Mouse (Mus musculus) mature B cell (primary cell): ENCODE measurements around the gene Mgat4a.

Experiments
- in situ Hi-C: fragments of 300-500 bp; cut with MboI; formaldehyde crosslinking; loops from 2 replicates; pipeline ENCODE4 v1.14.3; 2019

Mgat4a gene

DNA sequence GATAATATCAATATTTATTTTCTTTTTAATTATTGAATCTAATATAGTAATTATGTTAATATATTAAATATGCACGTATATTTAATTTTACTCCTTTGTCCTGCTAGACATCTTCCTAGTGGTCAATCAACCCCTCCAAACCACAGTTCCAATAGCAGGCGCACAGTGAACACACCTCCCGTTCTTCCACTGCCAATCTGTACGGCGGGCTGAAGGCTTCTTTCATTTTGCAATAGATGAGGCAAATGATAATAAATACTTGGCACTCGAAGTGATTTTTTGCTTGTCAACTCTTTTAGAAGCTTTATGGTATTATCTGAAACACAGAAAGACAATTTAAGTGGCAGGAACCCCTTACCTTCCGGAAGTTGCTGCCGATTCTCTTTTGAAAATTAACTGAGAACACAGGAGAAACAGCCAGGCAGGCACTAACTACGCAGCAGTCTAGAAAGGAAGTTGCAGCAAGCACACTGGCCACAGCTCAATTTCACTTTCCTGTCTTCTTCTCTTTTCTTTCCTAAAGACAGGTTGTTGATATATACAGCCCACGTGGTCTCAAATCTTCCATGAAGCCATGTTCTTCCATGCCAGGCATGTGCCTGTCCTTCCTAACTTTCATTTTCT lies 45.0 kb downstream of the Mgat4a start:
- in situ Hi-C loops: no loop called here

DNA sequence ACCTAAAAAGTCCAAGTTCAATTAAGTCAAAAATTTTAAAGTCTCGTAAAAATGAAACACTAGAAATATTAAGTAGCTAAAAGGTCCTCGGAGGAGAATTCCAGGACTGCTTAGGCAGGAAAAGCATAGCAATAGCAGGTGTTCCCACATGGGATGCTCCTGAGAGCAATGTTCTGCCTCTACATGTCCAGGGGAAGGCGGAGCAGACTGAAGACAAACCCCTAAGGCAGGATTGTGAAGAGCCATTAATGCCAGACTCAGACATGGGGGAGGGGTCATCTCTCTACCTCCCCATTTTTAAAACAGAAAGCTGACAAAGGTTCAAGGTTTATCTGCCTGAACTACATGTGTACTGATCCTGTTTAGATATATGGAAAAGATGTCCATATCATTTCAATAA lies 45.7 kb downstream of the Mgat4a start:
- in situ Hi-C loops: no loop called here

DNA sequence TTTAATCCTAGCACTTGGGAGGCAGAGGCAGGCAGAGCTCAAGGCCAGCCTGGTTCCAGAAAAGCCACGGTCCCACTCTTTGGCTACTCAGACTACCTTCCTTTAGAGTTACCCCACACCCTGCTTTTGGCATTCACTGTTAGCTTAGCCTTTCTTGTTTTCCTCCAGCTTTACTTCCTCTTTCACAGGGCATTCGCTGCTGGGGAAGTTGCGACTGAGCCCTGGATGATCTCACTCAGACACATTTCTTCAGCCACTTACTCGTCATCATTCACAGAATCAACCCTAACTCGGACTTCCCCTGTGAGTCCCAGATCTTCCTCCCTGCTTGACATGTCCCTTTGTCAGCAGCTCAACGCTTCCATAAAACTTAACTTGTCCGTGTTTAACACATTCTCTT lies 49.1 kb downstream of the Mgat4a start:
- in situ Hi-C loops: no loop called here

DNA sequence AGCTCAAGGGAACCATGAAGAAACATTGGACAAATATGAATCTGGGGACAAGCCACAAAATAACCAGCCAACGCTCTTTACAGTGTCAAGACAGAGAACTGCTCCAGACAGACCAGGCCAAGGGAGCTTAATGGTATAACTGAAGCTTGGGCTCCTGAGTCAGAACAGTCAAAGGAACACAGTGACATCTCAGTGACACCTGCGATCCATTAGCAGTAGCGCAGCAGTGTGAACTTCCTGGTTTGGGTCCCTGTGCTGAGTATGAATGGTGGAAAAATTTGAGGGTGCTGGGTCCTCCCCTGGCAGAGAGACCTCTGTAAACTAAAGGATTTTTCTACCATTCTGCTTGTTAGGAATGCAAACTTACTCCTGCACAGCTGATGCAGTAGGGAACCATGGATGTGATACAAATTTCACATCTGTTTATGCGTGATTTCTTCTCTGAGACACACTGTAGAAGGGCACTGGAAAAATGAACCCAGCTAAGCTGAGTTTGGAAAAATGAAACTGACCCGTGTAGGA lies 50.1 kb downstream of the Mgat4a start:
- in situ Hi-C loops: no loop called here

DNA sequence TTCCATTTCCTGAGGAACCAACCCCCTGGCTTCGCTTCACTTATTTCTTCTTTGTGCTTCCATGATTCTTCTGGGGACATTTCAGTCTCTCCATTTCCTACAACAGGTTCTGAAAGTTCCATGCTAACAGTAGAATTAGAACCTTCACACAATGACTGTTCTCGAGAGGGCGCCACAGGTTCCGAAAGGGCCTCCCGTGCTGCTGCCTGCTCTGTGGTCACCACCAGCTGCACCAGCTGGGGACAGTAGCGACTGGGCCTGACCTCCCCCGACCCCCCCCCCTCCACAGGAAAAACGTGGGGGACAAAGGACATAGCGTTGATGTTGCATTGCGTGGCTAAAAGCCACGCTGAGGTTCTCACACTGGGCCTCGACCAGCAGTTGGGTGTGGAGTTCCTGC lies 52.3 kb downstream of the Mgat4a start:
- in situ Hi-C loops: no loop called here

DNA sequence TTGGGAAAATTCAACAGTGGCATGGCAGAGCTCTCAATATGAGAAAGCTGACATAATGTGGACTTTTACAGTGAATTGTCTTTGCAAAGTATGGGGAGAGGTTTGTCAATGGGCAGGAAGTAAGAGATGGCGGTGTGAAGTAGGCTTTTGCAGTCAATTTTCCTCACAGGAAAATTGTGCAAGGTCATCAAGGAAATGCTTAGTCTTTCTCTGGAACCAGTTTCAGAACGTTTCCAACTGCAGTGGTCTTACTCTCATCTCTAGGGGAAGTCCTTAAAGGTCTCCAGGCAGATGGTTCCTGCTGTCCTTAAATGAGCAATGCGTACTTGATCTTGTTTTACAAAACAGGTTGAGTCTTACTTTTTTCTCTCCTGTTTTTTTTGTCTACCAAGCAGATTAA lies 53.8 kb downstream of the Mgat4a start:
- in situ Hi-C loops: no loop called here

DNA sequence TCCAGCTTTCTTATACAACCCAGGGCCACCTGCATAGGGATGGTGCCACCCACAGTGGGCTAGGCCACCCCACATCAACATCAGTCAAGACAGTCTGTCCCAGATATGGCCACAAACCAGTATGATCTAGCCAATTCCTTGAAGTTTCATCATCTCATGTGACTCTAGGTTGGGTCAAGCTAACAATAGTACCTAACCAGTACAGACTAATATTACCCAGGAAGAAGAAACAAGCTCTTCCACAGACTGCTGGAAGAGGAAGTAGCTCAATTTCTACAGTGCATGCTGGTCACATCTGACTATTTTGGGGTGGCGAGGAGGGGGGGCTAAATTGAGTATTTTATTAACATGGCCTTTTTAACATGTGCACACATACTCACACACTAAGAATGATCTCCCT lies 54.4 kb downstream of the Mgat4a start:
- in situ Hi-C loops: no loop called here

DNA sequence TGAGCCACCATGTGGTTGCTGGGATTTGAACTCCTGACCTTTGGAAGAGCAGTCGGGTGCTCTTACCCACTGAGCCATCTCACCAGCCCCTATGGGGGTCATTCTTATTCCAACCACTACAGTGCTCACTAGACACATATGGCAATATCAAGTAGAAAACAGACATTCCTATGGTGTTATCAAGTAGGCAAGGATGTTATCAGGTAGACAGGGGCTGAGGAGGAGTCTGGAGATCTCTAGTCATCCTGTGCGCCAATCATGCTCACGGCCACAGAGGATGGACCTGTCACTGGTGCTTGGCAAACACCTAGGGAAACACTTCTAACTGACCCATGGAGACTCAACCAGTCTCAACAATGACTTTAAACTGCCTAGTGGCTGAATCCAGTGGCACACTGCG lies 56.2 kb downstream of the Mgat4a start:
- in situ Hi-C loops: no loop called here

DNA sequence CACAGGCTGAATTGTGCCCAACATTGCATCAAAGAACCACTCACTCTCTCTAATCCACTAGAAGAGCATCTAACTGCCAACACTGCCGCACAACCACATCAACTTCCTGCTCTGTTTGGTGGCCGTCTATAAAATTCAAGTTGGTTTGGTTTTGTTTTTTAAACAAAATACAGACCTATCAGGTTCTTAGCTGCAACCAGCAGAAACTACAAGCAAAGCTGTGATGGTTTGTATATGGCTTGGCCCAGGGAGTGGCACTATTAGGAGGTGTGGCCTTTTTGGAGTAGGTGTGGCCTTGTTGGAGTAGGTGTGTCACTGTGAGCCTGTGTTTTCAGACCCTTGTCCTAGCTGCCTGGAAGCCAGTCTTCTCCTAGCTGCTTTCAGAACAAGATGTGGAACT lies 59.5 kb downstream of the Mgat4a start:
- in situ Hi-C loops: no loop called here

DNA sequence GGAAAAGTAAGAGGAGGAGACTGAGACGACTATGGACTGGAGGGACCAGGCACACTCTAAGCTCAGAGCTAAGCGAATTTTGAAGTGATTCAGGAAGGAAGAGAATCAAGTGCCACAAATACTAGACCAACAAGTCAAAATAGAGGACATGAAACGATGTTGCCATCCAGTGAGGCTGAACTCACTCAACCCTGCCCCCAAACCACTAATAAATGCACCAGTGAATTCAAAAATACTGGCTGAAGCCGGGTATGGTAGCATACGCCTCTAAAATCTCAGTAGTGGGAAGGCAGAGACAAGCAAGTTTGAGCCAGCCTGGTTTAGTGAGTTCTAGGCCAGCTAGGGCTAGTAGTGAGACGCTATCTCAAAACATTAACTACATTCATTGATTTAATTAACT lies 60.1 kb downstream of the Mgat4a start:
- in situ Hi-C loops: no loop called here

DNA sequence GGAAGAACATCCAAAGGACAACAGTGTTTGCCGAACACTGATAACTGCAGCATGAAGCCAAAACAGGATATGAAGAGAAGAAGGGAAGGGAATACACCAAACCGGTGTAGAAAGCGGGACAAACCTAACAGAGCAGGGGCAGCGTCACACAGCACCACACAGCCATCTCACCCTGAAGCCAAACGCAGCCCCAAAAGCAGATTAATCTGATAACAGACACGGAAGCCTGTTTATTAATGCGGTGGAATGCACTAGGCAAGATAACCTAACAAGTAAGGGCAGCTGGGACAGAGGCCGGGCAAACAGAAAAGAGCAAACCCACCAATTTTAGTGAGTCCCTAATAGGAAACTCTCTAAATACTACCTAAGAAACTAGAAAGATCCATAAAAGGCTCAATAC lies 61.1 kb downstream of the Mgat4a start:
- in situ Hi-C loops: no loop called here

DNA sequence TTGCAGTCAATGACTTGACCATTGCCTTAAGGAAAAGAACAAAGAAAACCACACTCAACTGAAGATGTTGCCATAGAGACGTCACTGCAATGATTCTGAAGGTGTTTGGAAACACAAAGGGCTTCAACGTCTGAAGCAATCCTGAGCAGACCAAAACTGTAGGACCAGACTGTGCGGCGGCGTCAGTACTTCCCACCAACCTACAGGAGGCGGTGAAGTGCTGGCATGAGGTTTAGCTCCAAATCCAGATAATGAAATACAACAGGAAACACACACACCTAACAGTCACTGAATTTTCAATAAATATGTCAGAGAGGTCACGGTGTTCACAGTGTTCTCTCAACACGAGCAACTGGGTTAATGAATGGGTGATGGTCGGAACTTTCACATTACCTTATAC lies 61.7 kb downstream of the Mgat4a start:
- in situ Hi-C loops: no loop called here

DNA sequence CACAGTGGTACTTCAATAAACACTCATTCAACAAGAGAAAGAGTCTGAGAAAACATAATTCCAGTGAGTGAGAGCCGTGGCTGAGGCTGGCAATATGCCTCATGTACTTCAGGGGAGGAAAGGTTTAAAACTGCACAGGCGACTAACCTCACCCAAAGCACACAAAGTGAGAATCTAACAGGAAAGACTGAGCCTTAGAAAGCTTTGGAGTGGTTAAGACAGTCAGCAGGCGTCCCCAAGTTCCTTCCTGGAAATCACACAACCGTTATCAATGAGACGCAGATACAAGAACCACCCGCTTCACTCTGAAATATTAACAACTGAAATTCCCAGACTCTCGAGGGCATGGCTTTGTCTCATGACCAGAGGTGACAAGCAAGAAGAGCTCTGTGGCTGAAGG lies 62.4 kb downstream of the Mgat4a start:
- in situ Hi-C loops: no loop called here

DNA sequence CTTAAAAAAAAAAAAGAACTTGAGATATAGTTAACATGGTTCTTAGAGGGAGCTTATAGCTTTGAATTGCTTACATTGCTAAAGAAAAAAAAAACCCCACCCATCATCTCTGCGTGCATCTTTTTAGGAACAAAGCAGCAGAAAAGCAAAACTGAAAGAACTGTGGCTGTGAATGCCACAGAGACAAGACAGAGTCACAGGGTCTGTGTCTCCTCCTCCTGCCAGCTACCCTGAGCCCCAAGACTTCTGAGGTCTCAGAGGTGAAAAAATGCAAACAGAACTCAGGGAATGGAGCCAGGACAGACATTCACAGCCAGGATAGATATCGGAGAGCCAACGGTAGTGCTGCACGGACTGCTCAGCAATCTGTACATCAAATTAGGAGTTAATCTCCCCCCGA lies 62.9 kb downstream of the Mgat4a start:
- in situ Hi-C loops: no loop called here

DNA sequence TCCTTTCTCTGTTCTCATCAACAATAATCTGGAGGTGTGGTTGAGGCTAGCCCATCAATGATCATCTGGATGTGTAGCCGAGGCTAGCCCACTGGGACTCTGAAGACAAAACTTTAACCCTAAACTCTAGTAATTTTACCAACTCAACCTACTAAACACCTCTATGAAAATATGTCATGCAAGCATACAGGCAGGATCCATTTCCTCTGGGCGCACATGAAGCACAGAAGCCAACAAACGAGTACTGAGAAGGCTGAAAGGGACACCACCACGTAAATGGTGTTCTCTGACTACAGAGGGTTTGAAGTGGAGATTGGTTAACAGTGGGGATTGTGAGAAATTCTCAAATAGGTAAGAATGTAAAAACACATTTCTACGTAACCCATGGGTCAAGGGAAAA lies 63.6 kb downstream of the Mgat4a start:
- in situ Hi-C loops: no loop called here

DNA sequence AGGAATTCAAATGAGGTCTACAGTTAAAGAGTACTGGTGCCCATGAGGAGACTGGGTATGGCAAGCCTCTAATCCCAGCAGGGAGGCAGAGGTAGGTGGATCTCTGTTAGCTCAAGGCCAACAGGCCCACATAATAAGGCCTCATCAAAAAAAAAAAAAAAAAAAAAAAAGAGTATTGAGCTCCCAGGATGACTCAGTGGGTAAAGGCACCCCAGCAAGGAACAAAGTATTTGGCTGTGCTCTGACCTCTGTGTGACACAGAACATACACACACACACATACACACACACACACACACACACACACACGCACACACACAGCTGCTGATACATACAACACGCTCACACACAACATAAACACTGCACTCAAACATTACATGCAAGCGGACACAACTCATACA lies 65.5 kb downstream of the Mgat4a start:
- in situ Hi-C loops: no loop called here

DNA sequence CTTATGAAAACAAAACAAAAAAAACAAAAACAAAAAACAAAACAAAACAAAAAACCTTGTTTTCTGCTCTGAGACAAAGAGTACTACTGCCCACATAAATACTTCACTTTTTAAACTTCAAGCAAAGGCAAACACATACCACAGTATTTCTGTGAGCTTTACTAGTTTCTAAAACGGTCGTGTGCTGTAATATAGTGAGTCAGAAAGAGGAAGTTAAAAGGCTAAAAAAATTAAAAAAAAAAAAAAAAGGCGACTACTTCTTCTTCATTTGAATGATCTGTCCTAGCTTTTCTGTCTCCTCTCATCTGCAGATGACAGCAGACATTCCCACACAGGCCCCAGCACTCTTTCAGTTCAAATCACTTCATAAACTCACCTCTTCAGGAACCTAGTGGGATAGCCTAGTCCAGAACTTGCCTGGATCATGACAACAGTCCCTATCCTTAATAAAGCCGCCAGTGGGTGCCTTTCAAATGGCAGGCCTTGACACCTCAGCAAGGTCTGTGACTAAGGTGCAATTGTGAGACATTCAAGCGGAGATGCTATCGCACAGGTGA lies 66.1 kb downstream of the Mgat4a start:
- in situ Hi-C loops: no loop called here

DNA sequence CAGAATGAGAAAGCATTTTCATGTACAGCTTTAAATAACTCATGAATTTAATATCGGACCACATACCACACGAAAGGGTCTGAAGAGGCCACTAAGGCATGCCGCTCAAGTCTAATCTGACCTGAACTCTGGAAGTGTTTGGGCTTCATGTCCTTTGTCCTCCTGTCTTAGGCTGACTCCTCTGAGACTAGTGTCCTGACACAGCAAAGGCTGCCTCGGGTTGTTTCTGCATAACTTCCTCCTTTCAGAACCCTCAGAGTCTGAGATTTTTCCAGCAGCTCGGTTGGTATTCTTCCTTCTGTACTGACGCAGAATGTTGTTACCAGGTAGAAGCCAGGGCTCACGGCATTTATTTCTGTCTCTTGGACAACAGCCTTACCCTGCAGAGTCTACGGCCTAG lies 66.8 kb downstream of the Mgat4a start:
- in situ Hi-C loops: no loop called here

DNA sequence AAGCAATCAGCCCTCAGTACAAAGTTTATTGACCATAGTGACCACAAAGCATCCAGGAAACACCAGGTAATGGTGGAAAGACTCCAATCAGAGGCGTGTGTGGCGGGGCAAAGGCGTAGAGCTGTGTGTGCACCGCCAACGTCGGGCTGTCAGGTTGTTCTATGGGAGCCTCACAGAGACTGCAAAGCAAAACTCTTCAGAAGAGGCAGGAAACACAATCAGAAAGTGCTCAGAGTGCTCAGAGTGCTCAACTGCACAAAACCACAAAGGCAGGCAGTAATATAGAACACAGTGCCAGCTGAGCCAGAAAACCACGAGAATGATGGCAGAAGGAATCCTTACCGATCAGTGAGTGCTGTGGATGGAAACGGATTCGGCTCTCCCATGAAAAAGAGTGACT lies 67.6 kb downstream of the Mgat4a start:
- in situ Hi-C loops: no loop called here

DNA sequence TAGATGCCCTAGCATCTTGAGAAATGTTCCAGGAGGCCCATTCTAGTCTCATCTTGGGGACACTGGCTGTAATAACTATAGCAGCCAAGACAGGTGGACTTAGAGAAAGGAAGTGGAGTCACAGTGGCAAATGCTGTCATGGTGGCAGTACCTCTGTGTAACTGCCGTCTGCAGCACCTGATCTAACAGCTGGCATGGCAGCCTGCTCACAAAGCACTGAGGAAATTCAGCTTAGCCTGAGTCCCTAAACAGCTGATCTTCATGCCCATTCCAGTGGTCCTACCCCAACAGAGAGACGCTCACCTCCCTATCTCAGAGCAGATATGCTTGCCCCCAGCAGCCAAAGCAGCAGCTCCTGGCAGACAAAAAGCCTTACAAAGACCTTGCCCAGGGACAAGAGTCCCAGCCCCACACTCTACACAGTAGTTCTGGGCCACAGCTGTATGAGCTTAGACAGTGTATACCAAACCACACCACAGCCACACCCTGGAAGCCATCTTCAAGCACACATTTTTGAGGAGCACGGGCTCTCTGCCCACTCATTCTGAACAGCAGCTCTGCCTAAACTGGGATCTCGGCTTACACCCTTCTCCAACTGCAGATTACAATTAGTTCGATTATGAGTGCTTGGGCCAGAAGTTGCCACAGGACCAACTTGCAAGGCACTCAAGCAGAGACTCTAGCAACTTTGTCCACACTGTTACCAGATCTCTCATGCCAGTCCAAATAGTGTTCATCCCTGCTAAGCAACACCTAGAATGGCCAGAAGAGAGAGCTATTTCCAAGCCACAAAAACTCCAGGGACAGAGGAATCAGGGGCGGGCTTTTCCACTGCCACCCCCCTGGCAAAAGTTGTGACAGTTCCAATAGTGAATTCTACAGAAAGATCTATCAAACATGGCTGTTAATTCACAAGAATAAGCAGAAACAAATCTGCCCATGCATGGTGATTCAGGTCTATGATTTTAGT lies 69.4 kb downstream of the Mgat4a start:
- in situ Hi-C loops: no loop called here

DNA sequence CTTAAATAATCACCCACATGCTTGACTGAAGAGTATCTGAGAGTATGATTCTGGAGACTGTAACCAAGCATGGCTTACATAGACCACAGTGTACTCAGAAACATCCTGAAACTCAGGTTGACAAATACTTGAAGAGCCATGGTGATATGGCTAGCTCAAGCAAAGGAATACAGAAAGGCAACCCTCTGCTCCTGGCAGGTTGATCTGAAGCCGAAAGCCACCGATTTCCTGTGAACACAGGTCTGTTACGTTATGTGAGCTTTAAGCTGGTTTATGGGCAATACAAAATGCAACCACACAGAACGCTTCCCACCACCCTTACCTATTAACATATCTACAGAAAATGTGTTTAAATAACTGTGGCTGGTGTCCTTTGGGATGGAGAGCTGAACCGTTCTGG lies 71.8 kb downstream of the Mgat4a start:
- in situ Hi-C loops: no loop called here

DNA sequence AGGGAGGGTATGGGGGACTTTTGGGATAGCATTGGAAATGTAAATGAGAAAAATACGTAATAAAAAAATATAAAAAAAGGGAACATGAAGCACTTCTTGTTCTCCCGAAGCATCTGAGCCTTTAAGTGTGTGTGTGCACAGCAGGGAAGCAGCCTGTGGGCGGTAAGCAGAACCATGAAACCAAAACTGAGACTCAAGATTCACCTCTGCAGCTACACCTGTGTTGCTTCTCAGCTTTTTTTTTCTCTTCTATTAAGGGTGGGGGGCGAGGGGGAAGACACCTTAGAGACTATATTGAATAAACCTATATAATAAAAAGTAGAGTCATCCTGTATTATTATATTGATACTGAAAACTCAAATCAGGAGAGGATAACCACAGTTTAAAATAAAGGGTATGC lies 73.0 kb downstream of the Mgat4a start:
- in situ Hi-C loops: no loop called here
